Mouse (Mus musculus) kidney, adult 18-20 months (tissue): Measurements from ENCODE around the gene Sec16a.
"Not testable (repeated sequence)": the region's sequence is repeated elsewhere in the genome, so short reads cannot be mapped to it uniquely, and the experiment has no call there.

Experiments
- DNase-seq: peaks from one replicate; pipeline ENCODE4 v3.0.0; 2021

Gene Sec16a

DNA sequence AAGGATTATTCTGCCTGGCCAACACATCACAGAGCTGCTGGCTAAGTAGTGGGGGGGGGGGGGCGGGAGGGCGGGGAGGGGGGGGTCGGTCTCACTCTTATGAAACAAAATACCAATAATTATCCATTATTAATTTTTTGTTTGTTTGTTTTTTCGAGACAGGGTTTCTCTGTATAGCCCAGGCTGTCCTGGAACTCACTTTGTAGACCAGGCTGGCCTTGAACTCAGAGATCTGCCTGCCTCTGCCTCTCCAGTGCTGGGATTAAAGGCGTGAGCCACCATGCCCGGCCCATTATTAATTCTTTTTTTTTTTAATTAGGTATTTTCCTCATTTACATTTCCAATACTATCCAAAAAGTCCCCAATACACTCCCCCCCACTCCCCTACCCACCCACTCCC is 64.1 kb downstream of the Sec16a start:
- DNase-seq, result not testable (repeated sequence)

GRCm38 (mm10) chr2:26380131-26380771 is 64.8 kb downstream of the Sec16a start, which contains the start of gene Snapc4:
Gene Snapc4 (minus strand): TSS chr2:26380653.
- DNase-seq, result peak; percentile 88

- no peak for DNase-seq
These were observed 72.6 kb downstream of the Sec16a start for GRCm38 (mm10) chr2:26372396-26372795.

GRCm38 (mm10) chr2:26368572-26368971 is 76.4 kb downstream of the Sec16a start:
- no peak for DNase-seq

GRCm38 (mm10) chr2:26367911-26368310 is 77.1 kb downstream of the Sec16a start:
- no peak for DNase-seq

DNA sequence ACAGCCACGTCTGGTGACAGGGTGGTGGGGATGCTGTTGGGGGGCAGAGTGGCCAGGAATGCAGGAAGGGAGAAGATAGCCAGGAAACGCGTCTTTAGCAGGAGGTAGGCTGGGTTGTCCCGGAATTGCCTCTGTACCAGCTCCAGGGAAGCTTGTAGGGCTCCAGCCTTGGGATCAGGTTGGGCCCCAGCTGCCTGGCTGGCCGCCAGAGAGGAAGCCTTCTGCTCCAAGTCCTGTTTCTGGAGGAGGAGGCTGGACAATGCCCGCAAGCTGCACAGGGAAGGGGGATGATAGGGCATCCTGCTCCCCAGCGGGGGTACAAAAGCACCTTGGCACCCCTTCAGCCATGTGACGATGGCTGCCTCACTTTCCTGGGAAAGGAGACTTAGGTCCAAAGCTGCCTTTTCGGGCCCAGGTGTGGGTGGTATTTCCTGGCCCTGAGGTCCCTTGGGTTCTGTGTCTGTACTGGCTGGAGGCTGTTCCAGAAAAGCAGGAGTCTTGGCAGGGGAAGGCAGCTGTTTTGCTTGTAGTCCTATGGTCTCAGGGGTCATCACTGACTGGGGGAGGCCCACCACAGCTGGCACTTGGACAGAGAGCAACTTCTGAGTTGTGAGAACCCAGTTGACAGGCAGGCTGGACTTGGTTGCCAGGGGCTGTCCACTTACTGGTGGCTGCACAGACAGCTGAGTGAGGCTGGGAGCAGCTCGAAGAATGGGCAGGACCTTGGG is 80.1 kb downstream of the Sec16a start:
- peak; percentile 69 for DNase-seq

- DNase-seq, result no peak
These were observed 81.5 kb downstream of the Sec16a start for GRCm38 (mm10) chr2:26363481-26363880.

DNA sequence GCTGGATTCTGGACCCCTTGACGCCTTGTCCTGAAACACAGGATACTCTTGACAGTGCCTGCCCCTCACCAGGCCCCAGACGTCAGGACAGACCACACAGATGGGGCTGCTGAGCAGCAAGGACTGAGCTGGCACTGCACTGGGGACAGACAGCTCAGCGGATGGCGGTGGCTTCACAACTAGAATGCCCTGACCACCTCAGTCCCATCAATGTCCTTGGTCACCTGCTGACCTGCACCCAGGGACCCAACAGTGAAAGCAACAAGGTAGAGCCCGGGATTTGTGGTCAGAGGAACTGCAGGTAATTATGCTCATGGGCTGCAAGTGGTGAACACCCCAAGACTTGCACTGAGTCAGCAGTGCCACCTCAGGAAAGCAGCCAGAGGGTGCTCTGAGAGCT is 82.0 kb downstream of the Sec16a start:
- no peak for DNase-seq

GRCm38 (mm10) chr2:26360772-26361171 is 84.2 kb downstream of the Sec16a start, which contains the start of gene Card9:
Gene Card9 (minus strand): TSS chr2:26360918.
- DNase-seq, result no peak

- DNase-seq, result no peak
These were observed 85.0 kb downstream of the Sec16a start for GRCm38 (mm10) chr2:26359983-26360382.
